Mouse (Mus musculus): ENCODE data around the gene Atp6v0a1.

- TF ChIP-seq E2F4 (IDR thresholded peaks at IDR 0.05; ENCODE audit: insufficient replicate concordance, low read depth, low read length) (no peak), KAT2A (IDR thresholded peaks at IDR 0.05; ENCODE audit: insufficient replicate concordance, low read length) (no peak)
These were observed 77.0 kb downstream of the Atp6v0a1 start for GRCm38 (mm10) chr11:101086323-101086674.

Measured in CH12.LX (cell line).